Mouse (Mus musculus) kidney, embryonic 14.5 days (tissue): ENCODE measurements around the gene Cfap99. TPM values are rescaled to one million over a fixed set of nuclear protein-coding genes. Genes with fewer than 3 reads are reported as not detected.

Experiments
- ATAC-seq: fragments of 200-750 bp; cut with Nextera tagmentation; 2 replicates; pipeline ENCODE4 v1.8.0; 2017; ENCODE audit warnings: moderate number of reproducible peaks, mild to moderate bottlenecking, moderate TSS enrichment, moderate library complexity; ENCODE audit not compliant: low FRiP score, low TSS enrichment
- H3K27ac ChIP-seq: fragments of 300-500 bp; sonication (generic); 2 replicates; pipeline ENCODE4 v1.5.1; 2014; ENCODE audit warnings: low read depth, mild to moderate bottlenecking, low read length, moderate library complexity, mixed read lengths
- H3K27me3 ChIP-seq: fragments of 300-500 bp; sonication (generic); 2 replicates; pipeline ENCODE4 v1.6.1; 2014; ENCODE audit warnings: mild to moderate bottlenecking, low read length; ENCODE audit not compliant: control insufficient read depth, insufficient read depth
- H3K36me3 ChIP-seq: fragments of 300-500 bp; sonication (generic); 2 replicates; pipeline ENCODE4 v1.6.1; 2014; ENCODE audit warnings: low read length, mixed read lengths; ENCODE audit not compliant: control insufficient read depth, insufficient read depth
- H3K4me1 ChIP-seq: fragments of 300-500 bp; sonication (generic); 2 replicates; pipeline ENCODE4 v1.6.1; 2014; ENCODE audit warnings: low read length, mixed read lengths; ENCODE audit not compliant: control insufficient read depth, insufficient read depth
- H3K4me2 ChIP-seq: fragments of 300-500 bp; sonication (generic); replicated peaks from 2 replicates; pipeline ENCODE4 v1.6.1; 2014; ENCODE audit warnings: low read depth, mild to moderate bottlenecking, low read length
- H3K4me3 ChIP-seq: fragments of 300-500 bp; sonication (generic); 2 replicates; pipeline ENCODE4 v1.5.1; 2014; ENCODE audit warnings: mild to moderate bottlenecking, low read length
- H3K9ac ChIP-seq: fragments of 300-500 bp; sonication (generic); 2 replicates; pipeline ENCODE4 v1.6.1; 2014; ENCODE audit warnings: low read depth, mild to moderate bottlenecking, low read length, moderate library complexity
- H3K9me3 ChIP-seq: fragments of 300-500 bp; sonication (generic); 2 replicates; pipeline ENCODE4 v1.6.1; 2016; ENCODE audit warnings: low read length; ENCODE audit not compliant: control insufficient read depth
- WGBS: fragments of 180-500 bp; shearing (Covaris S2); extraction: QIAGEN DNeasy Blood & Tissue Kit; methylation state at CpG from one replicate; pipeline ENCODE4 v1.1.7; 2014; 5-methylcytosine and 5-hydroxymethylcytosine counted together
- polyA plus RNA-seq: library from polyadenylated mRNA; unstranded; fragments of >200 nt; fragmentation: Nextera tagmentation; extraction: Ambion mirVana; gene quantifications from 2 replicates; pipeline ENCODE4 v1.2.1, GENCODE M21; 2014

The Cfap99 gene
- polyA plus RNA-seq, 1 experiment from 2014 or later = not detected

- WGBS = 86% methylated on average over 1 of the region's 1 CpGs
- no peak overlapping the region for H3K9ac ChIP-seq
- peaks cover 11% of the 10 kb centered on the region for H3K4me1 ChIP-seq
- H3K27ac ChIP-seq = no peak overlapping the region
- H3K9me3 ChIP-seq = no peaks in the 10 kb centered on the region
- H3K27me3 ChIP-seq = no peaks in the 10 kb centered on the region
- H3K4me3 ChIP-seq = no peak overlapping the region
- peaks cover 3% of the 10 kb centered on the region; the same call in 1 of the 2 replicates for H3K36me3 ChIP-seq
- ATAC-seq = no peak
- H3K4me2 ChIP-seq = no peak overlapping the region
Observed at GRCm38 (mm10) chr5:34334081-34334480, 45.7 kb downstream of the Cfap99 start.

- 2% methylated on average over 21 of the region's 21 CpGs for WGBS
- Histone ChIP-seq H3K4me2 (peak overlapping the region; percentile 67), H3K36me3 (peaks cover 8% of the 10 kb centered on the region; the same call in 1 of the 2 replicates), H3K4me3 (peak overlapping the region; percentile 99), H3K27ac (peak overlapping the region; percentile 98), H3K27me3 (no peaks in the 10 kb centered on the region), H3K9ac (peak overlapping the region; percentile 99), H3K9me3 (no peaks in the 10 kb centered on the region), H3K4me1 (peaks cover 11% of the 10 kb centered on the region)
- peak; percentile 50; the same call in 1 of the 2 replicates for ATAC-seq
Observed at GRCm38 (mm10) chr5:34335539-34336096, 47.2 kb downstream of the Cfap99 start.

- WGBS = under 1% methylated on average over 67 of the region's 67 CpGs
- H3K4me3 ChIP-seq = peak within 1 kb of the TSS; percentile 99
- H3K4me1 ChIP-seq = peaks cover 11% of the 10 kb centered on the region
- peaks cover 8% of the 10 kb centered on the region; the same call in 1 of the 2 replicates for H3K36me3 ChIP-seq
- peak; percentile 97 for ATAC-seq
- no peaks in the 10 kb centered on the region for H3K27me3 ChIP-seq
- H3K9ac ChIP-seq = peak within 1 kb of the TSS; percentile 99
- peak within 1 kb of the TSS; percentile 78 for H3K4me2 ChIP-seq
- H3K27ac ChIP-seq = peak within 1 kb of the TSS; percentile 98
- no peaks in the 10 kb centered on the region for H3K9me3 ChIP-seq
Observed at GRCm38 (mm10) chr5:34336097-34336774, 47.8 kb downstream of the Cfap99 start, which contains the start of gene Rnf4. Rnf4 (plus strand) TSS chr5:34336289.

- Histone ChIP-seq H3K4me3 (peak overlapping the region; percentile 99), H3K9me3 (no peaks in the 10 kb centered on the region), H3K9ac (peak overlapping the region; percentile 99), H3K27me3 (no peaks in the 10 kb centered on the region), H3K4me2 (peak overlapping the region; percentile 78), H3K27ac (peak overlapping the region; percentile 98), H3K4me1 (peaks cover 11% of the 10 kb centered on the region), H3K36me3 (peaks cover 8% of the 10 kb centered on the region; the same call in 1 of the 2 replicates)
- ATAC-seq = peak; percentile 56
- under 1% methylated on average over 42 of the region's 42 CpGs for WGBS
Observed at GRCm38 (mm10) chr5:34336775-34337450, 48.5 kb downstream of the Cfap99 start.

- Histone ChIP-seq H3K4me1 (peaks cover 10% of the 10 kb centered on the region), H3K9me3 (no peaks in the 10 kb centered on the region), H3K4me3 (no peak overlapping the region), H3K27ac (no peak overlapping the region), H3K4me2 (no peak overlapping the region), H3K36me3 (peaks cover 35% of the 10 kb centered on the region), H3K9ac (no peak overlapping the region), H3K27me3 (no peaks in the 10 kb centered on the region)
- ATAC-seq = no peak
- WGBS = 94% methylated on average over 6 of the region's 6 CpGs
Observed at GRCm38 (mm10) chr5:34340246-34340645, 51.8 kb downstream of the Cfap99 start.

GRCm38 (mm10) chr5:34352084-34352631 is 63.8 kb downstream of the Cfap99 start:
- 92% methylated on average over 3 of the region's 3 CpGs for WGBS
- H3K9me3 ChIP-seq = no peaks in the 10 kb centered on the region

GRCm38 (mm10) chr5:34360261-34360660 is 71.9 kb downstream of the Cfap99 start:
- no peaks in the 10 kb centered on the region for H3K27me3 ChIP-seq
- H3K9ac ChIP-seq = no peak overlapping the region
- 94% methylated on average over 3 of the region's 3 CpGs for WGBS
- ATAC-seq = no peak
- no peak overlapping the region for H3K4me2 ChIP-seq
- no peaks in the 10 kb centered on the region for H3K9me3 ChIP-seq
- H3K27ac ChIP-seq = no peak overlapping the region
- H3K4me1 ChIP-seq = no peaks in the 10 kb centered on the region
- peaks cover 54% of the 10 kb centered on the region for H3K36me3 ChIP-seq
- H3K4me3 ChIP-seq = no peak overlapping the region

More at GRCm38 (mm10) chr5:34352084-34352631, 63.8 kb downstream of the Cfap99 start:
- ATAC-seq = no peak
- H3K27ac ChIP-seq = no peak overlapping the region
- no peak overlapping the region for H3K9ac ChIP-seq
- H3K27me3 ChIP-seq = no peaks in the 10 kb centered on the region
- H3K4me2 ChIP-seq = no peak overlapping the region
- no peak overlapping the region for H3K4me3 ChIP-seq
- no peaks in the 10 kb centered on the region for H3K4me1 ChIP-seq
- peaks cover 92% of the 10 kb centered on the region for H3K36me3 ChIP-seq

GRCm38 (mm10) chr5:34363115-34363514 is 74.7 kb downstream of the Cfap99 start:
- ATAC-seq = no peak
- no peak overlapping the region for H3K4me2 ChIP-seq
- H3K27me3 ChIP-seq = no peaks in the 10 kb centered on the region
- H3K4me3 ChIP-seq = no peak overlapping the region
- no peaks in the 10 kb centered on the region for H3K4me1 ChIP-seq
- H3K9ac ChIP-seq = no peak overlapping the region
- H3K9me3 ChIP-seq = no peaks in the 10 kb centered on the region
- no peak overlapping the region for H3K27ac ChIP-seq
- peaks cover 34% of the 10 kb centered on the region for H3K36me3 ChIP-seq
